Mouse (Mus musculus): Measurements from ENCODE around the gene Mgp. TPM values are rescaled to one million over a fixed set of nuclear protein-coding genes. Genes with fewer than 3 reads are reported as not detected.
A peak's percentile ranks its signal among the peaks of the same experiment; 100 is the strongest.

Mgp gene
- total RNA-seq (2015; ENCODE audit: low replicate concordance) (1.9 TPM in 1 of 2 replicates, not detected in the other), total RNA-seq (2017; ENCODE audit: low replicate concordance) (1.9 TPM in 1 of 2 replicates, not detected in the other)

DNA sequence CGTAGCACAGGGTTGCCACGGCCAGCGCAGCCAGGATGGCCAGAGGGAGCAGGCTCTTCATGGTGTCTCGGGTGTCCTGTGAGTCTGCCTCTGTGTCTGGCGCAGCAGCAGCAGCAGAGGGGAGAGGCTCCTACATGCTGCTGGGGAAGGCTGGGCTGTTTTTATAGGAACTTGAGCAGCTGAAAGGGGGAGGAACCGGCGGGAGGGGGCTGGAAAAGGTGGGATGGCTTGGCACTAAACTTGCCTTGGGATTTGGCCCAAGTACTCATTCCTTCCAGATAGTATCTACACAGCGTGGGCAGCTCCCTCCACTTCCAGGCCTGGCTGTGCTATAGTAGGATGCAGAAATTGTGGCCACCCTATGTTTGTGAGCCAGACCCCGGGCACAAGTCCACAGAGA lies at the start of gene Mgp:
TSS of gene Mgp (minus strand) at position 154 of the 400 bp plus-strand sequence.
- ATAC-seq (replicated peaks; ENCODE audit: low FRiP score, poor library complexity, severe bottlenecking): no peak

DNA sequence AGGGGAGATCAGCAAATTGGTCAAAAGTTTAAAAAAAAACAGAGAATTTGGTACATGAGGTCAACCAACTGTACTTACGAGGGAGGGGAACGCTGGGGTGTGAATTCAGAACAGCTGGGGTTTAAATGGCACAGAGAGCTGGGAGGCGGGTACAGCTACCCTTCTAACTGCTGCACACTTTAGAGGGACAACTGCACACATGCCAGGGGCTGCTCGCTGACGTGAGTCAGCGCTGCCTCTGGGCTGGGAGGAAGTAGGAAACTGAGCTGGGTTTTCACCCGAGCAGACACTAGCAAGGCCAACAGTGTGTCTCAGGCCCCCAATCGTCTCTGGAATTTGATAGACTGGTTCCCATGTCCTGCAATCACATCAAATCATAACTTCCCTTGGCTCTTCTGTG lies 49.4 kb upstream of the Mgp start:
- ATAC-seq (replicated peaks; ENCODE audit: low FRiP score, poor library complexity, severe bottlenecking): no peak

DNA sequence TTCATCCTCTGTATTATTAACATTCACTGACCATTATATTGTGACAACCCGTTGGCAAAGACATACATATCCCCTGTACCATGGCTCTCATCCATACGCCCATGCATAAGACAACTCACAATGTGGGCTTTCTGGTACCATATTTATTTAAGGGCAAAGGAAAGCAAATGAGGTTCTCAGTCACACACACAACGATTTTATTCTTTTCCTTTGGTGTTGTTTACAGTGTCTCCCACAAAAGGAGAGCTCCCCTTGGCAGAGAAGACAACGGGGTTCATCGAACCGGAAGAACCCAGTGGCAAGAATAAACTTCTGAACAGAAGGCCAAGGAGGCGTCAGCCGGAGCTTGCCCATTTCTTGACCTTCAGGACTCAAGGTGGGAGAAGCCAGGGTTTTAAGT lies 47.9 kb upstream of the Mgp start, which contains the start of gene Pde6h:
TSS of gene Pde6h (plus strand) at position 301 of the 400 bp plus-strand sequence.
- no peak for ATAC-seq (replicated peaks; ENCODE audit: low FRiP score, poor library complexity, severe bottlenecking)

- ATAC-seq (replicated peaks; ENCODE audit: low FRiP score, poor library complexity, severe bottlenecking): no peak
Measured at GRCm38 (mm10) chr6:136922871-136923270, 47.2 kb upstream of the Mgp start.

DNA sequence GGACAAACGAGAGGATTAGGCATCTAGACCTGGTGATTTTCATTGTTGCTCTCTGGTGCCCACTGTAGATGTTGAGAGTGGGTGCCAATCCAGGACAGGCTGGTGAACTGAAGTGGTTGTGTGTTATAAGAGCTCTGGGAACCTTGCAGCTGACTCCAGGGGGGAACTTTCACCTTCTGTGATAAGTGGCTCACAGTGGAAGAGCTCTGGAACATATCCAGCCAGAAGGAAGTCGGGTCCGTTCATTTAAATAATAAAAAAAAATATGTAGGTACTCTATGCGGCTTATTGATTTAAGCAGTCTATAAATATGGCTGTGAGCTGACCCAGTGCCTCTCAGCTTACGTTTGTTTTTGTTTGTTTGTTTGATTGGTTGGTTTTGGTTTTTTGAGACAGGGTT lies 46.5 kb upstream of the Mgp start, which contains the start of gene Erp27:
TSS of gene Erp27 (minus strand) at position 101 of the 400 bp plus-strand sequence.
- ATAC-seq (replicated peaks; ENCODE audit: low FRiP score, poor library complexity, severe bottlenecking): no peak

- ATAC-seq (replicated peaks; ENCODE audit: low FRiP score, poor library complexity, severe bottlenecking): no peak
Measured at GRCm38 (mm10) chr6:136921601-136922000, 46.0 kb upstream of the Mgp start.

- ATAC-seq (replicated peaks; ENCODE audit: low FRiP score, poor library complexity, severe bottlenecking): peak; percentile 79
Measured at GRCm38 (mm10) chr6:136920320-136921257, 45.0 kb upstream of the Mgp start.

GRCm38 (mm10) chr6:136917885-136918284 lies 42.3 kb upstream of the Mgp start:
- ATAC-seq (replicated peaks; ENCODE audit: low FRiP score, poor library complexity, severe bottlenecking): no peak

DNA sequence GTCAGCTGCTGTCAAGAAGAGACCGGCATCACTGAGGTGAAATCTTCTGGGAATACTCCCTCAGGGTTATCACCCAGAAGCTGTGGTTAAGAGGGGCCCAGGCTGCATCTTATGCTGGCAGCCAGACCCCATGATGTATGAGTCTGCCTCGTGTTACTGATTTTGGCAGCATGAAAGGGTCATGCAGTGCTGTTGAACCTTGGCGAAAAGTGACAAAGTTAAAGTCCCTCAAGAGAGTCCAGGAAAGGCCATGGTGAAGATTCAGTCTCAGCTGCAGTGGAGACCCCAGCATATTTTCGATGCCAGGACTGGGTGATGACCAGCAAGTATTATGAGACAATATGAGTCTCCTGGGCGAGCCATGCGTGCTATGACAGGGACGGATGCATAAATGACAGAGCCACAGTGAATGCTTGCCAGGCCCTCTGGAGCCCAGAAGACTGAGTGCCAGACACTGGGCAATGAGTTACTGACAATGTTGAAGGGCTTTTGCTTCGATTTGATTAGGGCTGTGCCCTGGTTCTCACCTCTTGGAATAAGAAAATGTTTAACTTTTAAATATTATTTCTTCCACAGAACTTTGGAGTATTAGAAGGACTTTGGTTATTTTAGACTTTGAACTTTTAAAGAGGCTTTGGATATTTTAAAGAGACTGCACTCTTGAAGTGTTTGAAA lies 40.2 kb upstream of the Mgp start:
- no peak for ATAC-seq (replicated peaks; ENCODE audit: low FRiP score, poor library complexity, severe bottlenecking)

DNA sequence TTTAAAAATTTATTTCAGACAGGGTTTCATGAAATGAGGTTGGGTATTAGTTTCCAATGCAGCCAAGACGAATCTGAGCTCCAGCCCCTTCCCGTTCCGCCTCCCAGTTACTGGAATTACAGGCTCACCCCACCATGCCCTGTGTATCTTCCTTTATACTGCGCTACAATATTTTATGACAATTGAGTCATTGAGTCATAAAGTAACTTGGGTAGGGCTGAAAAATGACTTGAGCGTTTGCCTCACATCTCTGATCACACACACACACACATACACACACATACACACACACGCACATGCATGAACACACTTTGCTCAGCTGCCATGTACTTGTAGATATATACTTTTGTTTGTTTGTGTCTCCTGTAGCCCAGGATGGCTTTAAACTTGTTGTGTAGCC lies 38.6 kb upstream of the Mgp start:
- no peak for ATAC-seq (replicated peaks; ENCODE audit: low FRiP score, poor library complexity, severe bottlenecking)

- ATAC-seq (replicated peaks; ENCODE audit: low FRiP score, poor library complexity, severe bottlenecking): no peak
Measured at GRCm38 (mm10) chr6:136913384-136914126, 37.9 kb upstream of the Mgp start.

GRCm38 (mm10) chr6:136912751-136913265 lies 37.2 kb upstream of the Mgp start:
- no peak for ATAC-seq (replicated peaks; ENCODE audit: low FRiP score, poor library complexity, severe bottlenecking)

- no peak for ATAC-seq (replicated peaks; ENCODE audit: low FRiP score, poor library complexity, severe bottlenecking)
Measured at GRCm38 (mm10) chr6:136910247-136910890, 34.7 kb upstream of the Mgp start.

- no peak for ATAC-seq (replicated peaks; ENCODE audit: low FRiP score, poor library complexity, severe bottlenecking)
Measured at GRCm38 (mm10) chr6:136906937-136907293, 31.3 kb upstream of the Mgp start.

DNA sequence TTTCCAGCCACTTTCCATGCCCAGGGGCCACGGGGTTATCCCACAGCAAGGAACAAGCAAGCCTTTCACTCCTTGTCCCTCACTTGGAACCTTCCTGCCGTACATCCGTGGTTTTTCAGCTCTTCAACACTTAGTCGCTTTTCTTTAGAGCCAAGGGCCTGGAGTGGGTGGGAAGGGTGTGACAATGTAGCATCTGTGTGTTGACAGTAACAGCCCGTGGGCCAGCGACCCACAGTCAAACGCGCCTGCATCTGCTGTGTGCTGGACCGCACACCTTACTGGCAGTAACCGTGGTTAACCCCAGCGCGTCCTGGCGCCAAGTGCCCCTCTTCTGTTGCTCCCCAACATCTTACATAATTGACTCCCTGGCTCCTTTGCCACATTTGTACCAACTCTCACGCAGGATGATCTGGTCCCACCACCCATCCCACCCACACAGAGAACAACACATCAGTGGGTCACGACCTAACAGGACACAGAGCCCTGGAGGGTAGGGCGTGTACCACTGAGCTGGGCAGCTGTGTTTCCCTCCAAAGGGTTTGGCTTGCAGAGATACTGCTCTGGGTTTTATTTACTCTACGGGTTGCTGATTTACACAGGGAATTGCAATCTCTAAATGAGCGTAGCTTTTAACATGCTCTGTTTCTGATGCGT lies 30.8 kb upstream of the Mgp start:
- no peak for ATAC-seq (replicated peaks; ENCODE audit: low FRiP score, poor library complexity, severe bottlenecking)

DNA sequence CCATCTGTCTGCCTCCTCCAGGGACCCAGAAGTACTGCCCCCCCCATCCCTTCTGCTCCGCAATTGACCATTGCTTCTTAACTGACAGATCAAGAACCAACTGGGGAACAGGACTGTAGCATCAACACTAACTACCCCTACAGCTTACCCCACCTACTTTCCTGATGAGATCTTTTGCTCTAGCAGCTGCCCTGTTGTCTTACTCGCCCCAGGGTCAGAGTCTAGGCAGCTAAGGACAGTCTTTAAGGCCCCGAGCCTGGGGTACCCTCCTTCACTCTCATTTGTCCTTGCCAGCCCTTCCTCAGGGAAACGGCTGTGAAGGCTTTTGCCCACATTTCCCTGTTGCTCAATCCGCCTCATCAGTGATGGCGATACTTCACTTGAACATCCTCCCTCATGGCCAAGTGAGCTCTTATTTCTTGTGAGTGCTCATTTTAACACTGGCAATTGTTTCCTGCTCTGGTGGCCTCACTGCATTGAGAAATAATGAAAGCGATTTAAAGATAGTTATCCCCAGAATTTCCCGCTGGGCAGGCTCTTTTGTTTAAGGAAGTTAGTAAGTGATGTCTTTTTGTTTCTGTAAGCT lies 28.4 kb upstream of the Mgp start:
- ATAC-seq (replicated peaks; ENCODE audit: low FRiP score, poor library complexity, severe bottlenecking): no peak

DNA sequence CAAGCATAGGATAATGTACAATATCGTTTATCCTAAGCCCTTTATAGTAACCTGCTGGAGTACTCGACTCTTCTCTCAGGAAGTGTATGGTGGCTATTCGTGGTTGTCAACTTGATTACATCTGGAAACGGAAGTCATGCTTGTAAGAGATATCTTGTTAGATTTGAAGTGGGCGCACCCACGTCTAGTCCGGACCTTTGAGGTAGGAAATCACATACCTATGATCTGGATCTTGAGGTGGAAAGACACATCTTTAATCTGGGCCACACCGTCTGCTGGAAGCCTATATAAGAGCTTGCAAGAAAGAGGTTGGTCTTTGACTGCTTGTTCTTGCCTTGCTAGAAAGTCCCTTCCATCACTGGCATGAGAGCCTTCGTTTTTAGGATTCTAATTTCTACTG lies 26.9 kb upstream of the Mgp start:
- no peak for ATAC-seq (replicated peaks; ENCODE audit: low FRiP score, poor library complexity, severe bottlenecking)

- ATAC-seq (replicated peaks; ENCODE audit: low FRiP score, poor library complexity, severe bottlenecking): no peak
Measured at GRCm38 (mm10) chr6:136901010-136901409, 25.4 kb upstream of the Mgp start.

Measured in erythroblast, adult 5-6 weeks (primary cell).